Mouse (Mus musculus): ENCODE results near the gene Pqlc2. TPM values are rescaled to one million over a fixed set of nuclear protein-coding genes. Genes with fewer than 3 reads are reported as not detected.

Gene Pqlc2
- polyA plus RNA-seq (2014; fragmentation: Illumina TruSeq; extraction: RNeasy Lipid Tissue Mini Kit (QIAGEN cat#74804); ENCODE audit: low read depth, low replicate concordance): 1.6 TPM

GRCm38 (mm10) chr4:139310171-139310898 lies at the start of gene Pqlc2, which contains the start of gene Akr7a5:
Pqlc2 (minus strand) TSS chr4:139310708.
Akr7a5 (plus strand) TSS chr4:139310744.

DNA sequence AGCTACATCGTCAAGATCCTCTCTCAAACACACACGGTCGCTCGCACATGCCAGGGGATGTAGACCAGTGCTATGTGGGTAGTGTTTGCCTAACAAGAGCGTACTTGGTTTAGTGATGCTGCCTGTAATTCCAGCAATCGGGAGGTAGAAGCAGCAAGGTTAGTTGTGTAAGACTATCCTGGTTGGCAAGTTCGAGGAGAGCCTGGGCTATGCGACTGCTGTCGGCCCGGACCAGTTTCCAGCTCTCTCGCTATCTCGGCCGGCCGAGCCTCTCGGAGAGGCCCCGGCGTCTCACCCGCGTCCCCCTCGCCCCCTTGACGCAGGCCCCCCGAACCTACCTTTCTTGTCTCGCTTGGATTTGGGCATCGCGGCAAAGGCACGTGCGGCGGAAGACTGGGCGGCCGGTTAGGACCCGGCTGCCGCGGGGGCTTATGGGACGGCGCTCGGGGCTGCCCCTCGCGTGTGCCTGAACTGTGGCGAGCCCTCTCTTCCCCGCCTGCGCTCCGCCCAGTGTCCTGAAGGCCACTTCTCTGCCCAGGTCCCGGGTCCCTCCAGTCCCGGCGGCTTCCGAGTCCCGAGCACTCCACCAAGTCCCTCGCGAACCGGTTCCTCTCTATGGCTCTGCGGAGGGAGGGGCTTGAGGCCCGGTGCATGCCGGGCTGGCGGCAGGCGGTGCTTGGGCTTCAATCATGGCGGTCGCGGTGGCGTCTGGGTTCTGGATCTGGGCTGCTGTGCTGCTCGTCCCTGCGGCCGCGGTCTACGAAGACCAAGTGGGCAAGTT lies 41.6 kb upstream of the Pqlc2 start, which contains the start of the genes Mrto4, Emc1 and Ubr4:
Gene Mrto4 (minus strand): TSS at position 646 of the 781 bp plus-strand sequence.
Gene Emc1 (plus strand): TSS at position 657 of the 781 bp plus-strand sequence.
Gene Ubr4 (plus strand): TSS at position 679 of the 781 bp plus-strand sequence.

Other genes starting within 250 kb of the Pqlc2 start
- not detected for gene Htr6, start 235.1 kb downstream of the Pqlc2 start, polyA plus RNA-seq (2014; fragmentation: Illumina TruSeq; extraction: RNeasy Lipid Tissue Mini Kit (QIAGEN cat#74804); ENCODE audit: low read depth, low replicate concordance)
- gene Nbl1, start 217.7 kb downstream of the Pqlc2 start, polyA plus RNA-seq (2014; fragmentation: Illumina TruSeq; extraction: RNeasy Lipid Tissue Mini Kit (QIAGEN cat#74804); ENCODE audit: low read depth, low replicate concordance): 0.24 TPM
- 336 TPM for gene Minos1, start 179.6 kb downstream of the Pqlc2 start, polyA plus RNA-seq (2014; fragmentation: Illumina TruSeq; extraction: RNeasy Lipid Tissue Mini Kit (QIAGEN cat#74804); ENCODE audit: low read depth, low replicate concordance)
- gene Capzb, start 117.8 kb downstream of the Pqlc2 start, polyA plus RNA-seq (2014; fragmentation: Illumina TruSeq; extraction: RNeasy Lipid Tissue Mini Kit (QIAGEN cat#74804); ENCODE audit: low read depth, low replicate concordance): 30.0 TPM
- gene Akr7a5, start within 50 bp of the Pqlc2 start, polyA plus RNA-seq (2014; fragmentation: Illumina TruSeq; extraction: RNeasy Lipid Tissue Mini Kit (QIAGEN cat#74804); ENCODE audit: low read depth, low replicate concordance): 1.7 TPM
- 11.6 TPM for gene Mrto4, start 41.9 kb upstream of the Pqlc2 start, polyA plus RNA-seq (2014; fragmentation: Illumina TruSeq; extraction: RNeasy Lipid Tissue Mini Kit (QIAGEN cat#74804); ENCODE audit: low read depth, low replicate concordance)
- gene Emc1, start 41.9 kb upstream of the Pqlc2 start, polyA plus RNA-seq (2014; fragmentation: Illumina TruSeq; extraction: RNeasy Lipid Tissue Mini Kit (QIAGEN cat#74804); ENCODE audit: low read depth, low replicate concordance): 4.4 TPM
- 3.9 TPM for gene Ubr4, start 41.9 kb upstream of the Pqlc2 start, polyA plus RNA-seq (2014; fragmentation: Illumina TruSeq; extraction: RNeasy Lipid Tissue Mini Kit (QIAGEN cat#74804); ENCODE audit: low read depth, low replicate concordance)
- 1.7 TPM for gene Iffo2, start 219.8 kb upstream of the Pqlc2 start, polyA plus RNA-seq (2014; fragmentation: Illumina TruSeq; extraction: RNeasy Lipid Tissue Mini Kit (QIAGEN cat#74804); ENCODE audit: low read depth, low replicate concordance)